Mouse (Mus musculus) forebrain, postnatal 0 days (tissue): Measurements from ENCODE around the gene Rap1gap. TPM values are rescaled to one million over a fixed set of nuclear protein-coding genes. Genes with fewer than 3 reads are reported as not detected.

ENCODE experiments used
- ATAC-seq: fragments of 200-750 bp; cut with Nextera tagmentation; 2 replicates; pipeline ENCODE4 v1.8.0; 2017; ENCODE audit warnings: mild to moderate bottlenecking, moderate library complexity
- DNase-seq: peaks from one replicate; pipeline ENCODE4 v3.0.0-alpha.2; 2015
- H3K27ac ChIP-seq: fragments of 300-500 bp; sonication (generic); 2 replicates; pipeline ENCODE4 v1.5.1; 2014; ENCODE audit warnings: low read depth, mild to moderate bottlenecking, antibody characterized with exemption, low read length, moderate library complexity, mixed read lengths
- H3K27me3 ChIP-seq: fragments of 300-500 bp; sonication (generic); 2 replicates; pipeline ENCODE4 v1.6.1; 2014; ENCODE audit warnings: mild to moderate bottlenecking, low read length, mixed read lengths; ENCODE audit not compliant: insufficient read depth
- H3K36me3 ChIP-seq: fragments of 300-500 bp; sonication (generic); 2 replicates; pipeline ENCODE4 v1.6.1; 2014; ENCODE audit warnings: mild to moderate bottlenecking, moderate library complexity; ENCODE audit not compliant: insufficient read depth
- H3K4me1 ChIP-seq: fragments of 300-500 bp; sonication (generic); 2 replicates; pipeline ENCODE4 v1.6.1; 2014; ENCODE audit warnings: antibody characterized with exemption; ENCODE audit not compliant: insufficient read depth
- H3K4me2 ChIP-seq: fragments of 300-500 bp; sonication (generic); 2 replicates; pipeline ENCODE4 v1.6.1; 2014; ENCODE audit warnings: low read depth, mild to moderate bottlenecking, moderate library complexity
- H3K4me3 ChIP-seq: fragments of 300-500 bp; sonication (generic); 2 replicates; pipeline ENCODE4 v1.5.1; 2014; ENCODE audit warnings: low read depth, low read length, mixed read lengths
- H3K9ac ChIP-seq: fragments of 300-500 bp; sonication (generic); 2 replicates; pipeline ENCODE4 v1.6.1; 2014; ENCODE audit warnings: mild to moderate bottlenecking
- H3K9me3 ChIP-seq: fragments of 300-500 bp; sonication (generic); 2 replicates; pipeline ENCODE4 v1.6.1; 2016; ENCODE audit warnings: low read length
- CTCF ChIP-seq: sonication (generic); IDR thresholded peaks from 2 replicates; pipeline ENCODE4 v1.5.1; 2016; ENCODE audit warnings: antibody characterized with exemption, control low read depth, low read depth
- WGBS: fragments of 180-500 bp; shearing (Covaris S2); extraction: QIAGEN DNeasy Blood & Tissue Kit; methylation state at CpG from one replicate; pipeline ENCODE4 v1.1.7; 2014; 5-methylcytosine and 5-hydroxymethylcytosine counted together
- polyA plus RNA-seq: library from polyadenylated mRNA; unstranded; fragments of >200 nt; fragmentation: Nextera tagmentation; extraction: Ambion mirVana; gene quantifications from 2 replicates; pipeline ENCODE4 v1.2.1, GENCODE M21; 2015
- total RNA-seq: library from RNA; depleted of rRNA; stranded (reverse); fragments of >200 nt; gene quantifications from 2 replicates; pipeline ENCODE4 v1.2.3, GENCODE M21; 2014

Gene Rap1gap
- total and polyA plus RNA-seq, 2 experiments from 2014 or later, result 74.3 to 113 TPM

DNA sequence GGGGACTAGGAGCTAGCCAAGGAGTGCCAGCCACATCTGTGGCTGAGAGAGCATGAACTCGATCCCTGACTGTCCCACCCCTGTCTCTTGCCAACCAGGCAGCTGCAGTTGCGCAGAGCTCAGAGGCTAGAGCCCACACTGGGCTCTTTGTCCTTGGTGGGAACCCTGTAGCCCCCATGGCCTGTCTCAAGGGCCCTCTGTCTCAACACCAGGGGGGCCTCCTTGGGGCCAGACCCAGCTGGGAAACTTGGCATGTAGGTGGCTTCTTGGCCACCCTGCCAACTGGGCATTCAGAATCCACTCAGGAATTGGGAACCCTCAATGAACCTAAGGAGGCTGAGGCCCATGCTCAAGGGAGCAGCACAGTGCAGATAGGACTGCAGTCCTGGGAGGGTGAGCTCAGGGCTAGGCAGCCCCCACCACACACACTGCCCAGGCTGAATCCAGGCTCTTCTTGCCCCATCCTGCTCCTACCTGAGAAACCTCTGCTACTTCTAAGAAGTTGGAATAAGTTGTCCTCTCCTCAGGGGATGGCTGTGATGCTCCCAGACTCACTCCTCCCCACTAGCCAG lies 15.5 kb downstream of the Rap1gap start:
- no peak for TF ChIP-seq CTCF
- peaks cover 13% of the 10 kb centered on the region; the same call in 1 of the 2 replicates for H3K4me1 ChIP-seq
- H3K27me3 ChIP-seq, result no peaks in the 10 kb centered on the region
- ATAC-seq (peak; percentile 63), DNase-seq (peak; percentile 63)
- no peak overlapping the region for H3K9ac ChIP-seq
- no peak overlapping the region for H3K4me3 ChIP-seq
- H3K36me3 ChIP-seq, result no peaks in the 10 kb centered on the region
- WGBS, result 42% methylated on average over 2 of the region's 2 CpGs
- no peak overlapping the region for H3K4me2 ChIP-seq
- no peaks in the 10 kb centered on the region for H3K9me3 ChIP-seq
- peak overlapping the region; percentile 69 for H3K27ac ChIP-seq

DNA sequence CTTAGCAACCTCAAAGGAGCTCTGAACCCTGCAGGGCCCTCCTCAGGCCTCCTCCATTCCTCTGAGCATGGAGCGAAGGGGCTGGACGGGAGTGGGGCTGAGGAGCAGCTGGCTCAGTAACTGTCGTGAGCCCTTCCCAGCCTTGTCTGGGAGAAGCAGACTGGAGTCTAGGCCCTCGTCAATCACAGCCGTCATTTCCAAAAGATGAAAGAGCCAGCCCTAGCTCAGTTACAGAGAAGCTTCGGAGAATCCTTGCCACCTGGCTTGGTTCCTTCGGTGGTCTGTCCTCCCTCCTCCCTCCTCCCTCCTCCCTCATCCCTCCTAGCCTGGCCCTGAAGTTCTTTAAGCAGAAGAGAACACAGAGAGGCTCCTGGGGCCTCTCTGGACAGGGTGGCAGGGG lies 16.2 kb downstream of the Rap1gap start:
- no peaks in the 10 kb centered on the region for H3K9me3 ChIP-seq
- H3K4me2 ChIP-seq, result no peak overlapping the region
- WGBS, result 18% methylated on average over 7 of the region's 7 CpGs
- H3K9ac ChIP-seq, result peak overlapping the region; percentile 53; the same call in 1 of the 2 replicates
- ATAC-seq, result peak; percentile 32
- H3K36me3 ChIP-seq, result no peaks in the 10 kb centered on the region
- no peaks in the 10 kb centered on the region for H3K27me3 ChIP-seq
- peak; percentile 50 for DNase-seq
- peaks cover 13% of the 10 kb centered on the region; the same call in 1 of the 2 replicates for H3K4me1 ChIP-seq
- peak overlapping the region; percentile 69 for H3K27ac ChIP-seq
- H3K4me3 ChIP-seq, result no peak overlapping the region
- no peak for TF ChIP-seq CTCF

DNA sequence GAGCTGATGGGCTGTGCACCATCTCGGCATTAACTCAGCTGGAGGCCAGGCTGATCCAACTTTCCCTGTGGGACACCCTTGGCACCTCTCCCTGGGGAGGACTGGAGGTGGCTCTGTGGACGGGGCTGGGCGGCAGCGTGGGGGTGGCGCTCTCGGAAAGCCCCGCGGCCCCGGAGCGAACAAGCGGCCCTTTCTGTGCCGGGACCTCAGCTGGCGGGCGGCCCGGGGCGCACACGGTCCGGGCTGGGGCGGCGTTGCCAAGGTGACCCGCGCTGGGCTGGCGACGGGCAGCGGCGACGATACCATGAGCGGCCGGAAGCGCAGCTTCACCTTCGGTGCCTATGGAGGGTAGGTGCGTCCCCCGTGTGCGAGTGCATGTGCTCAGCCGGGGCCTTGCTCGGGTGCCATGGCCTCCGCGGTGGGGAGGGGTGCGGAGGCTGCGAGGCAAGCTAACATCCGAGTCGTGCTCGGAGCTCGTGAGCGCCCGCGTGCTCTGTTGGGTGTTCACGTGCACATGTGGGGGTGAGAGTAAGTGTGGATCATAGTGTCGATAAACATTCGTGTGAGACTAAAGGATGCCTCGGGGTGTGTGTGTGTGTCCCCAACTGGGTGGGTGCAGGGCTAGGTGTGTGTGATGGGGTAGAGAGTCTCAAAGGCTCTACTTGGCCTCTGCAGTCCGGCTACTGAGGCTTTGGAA lies 17.0 kb downstream of the Rap1gap start:
- H3K9me3 ChIP-seq, result no peaks in the 10 kb centered on the region
- H3K9ac ChIP-seq, result peak overlapping the region; percentile 53
- peak; percentile 78 for DNase-seq
- peaks cover 13% of the 10 kb centered on the region; the same call in 1 of the 2 replicates for H3K4me1 ChIP-seq
- H3K4me3 ChIP-seq, result peak overlapping the region; percentile 32
- peak overlapping the region; percentile 85 for H3K4me2 ChIP-seq
- peak; percentile 30; the same call in 1 of the 2 replicates for TF ChIP-seq CTCF
- 7% methylated on average over 52 of the region's 52 CpGs for WGBS
- H3K36me3 ChIP-seq, result no peaks in the 10 kb centered on the region
- H3K27ac ChIP-seq, result peak overlapping the region; percentile 69
- no peaks in the 10 kb centered on the region for H3K27me3 ChIP-seq
- peak; percentile 66 for ATAC-seq

DNA sequence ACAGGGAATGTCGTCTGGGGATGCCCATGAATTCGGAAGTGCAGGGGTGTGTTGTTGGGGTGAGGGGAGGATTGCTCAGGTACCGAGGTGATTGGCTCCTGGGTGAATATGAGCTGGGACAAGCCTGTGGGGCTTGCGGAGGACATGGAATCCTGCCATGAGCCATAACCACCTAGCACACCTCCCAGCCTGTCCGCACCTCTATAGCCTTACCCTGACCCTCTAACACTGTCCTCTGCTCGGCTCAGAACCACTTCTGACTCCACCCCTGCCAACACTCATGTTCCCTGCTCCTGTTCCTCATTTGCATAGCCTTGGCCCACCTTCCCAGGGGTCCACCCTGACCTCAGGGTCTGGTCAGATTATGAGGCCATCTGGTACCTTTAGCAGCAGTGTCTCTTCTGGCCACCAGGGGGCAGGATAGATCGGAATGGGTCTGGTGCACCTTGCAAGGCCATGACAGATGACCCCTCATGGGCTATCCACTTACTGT lies 18.5 kb downstream of the Rap1gap start:
- peak; percentile 87 for TF ChIP-seq CTCF
- H3K9ac ChIP-seq, result no peak overlapping the region
- no peak overlapping the region for H3K4me3 ChIP-seq
- H3K27ac ChIP-seq, result no peak overlapping the region
- no peaks in the 10 kb centered on the region for H3K27me3 ChIP-seq
- H3K9me3 ChIP-seq, result no peaks in the 10 kb centered on the region
- peaks cover 13% of the 10 kb centered on the region; the same call in 1 of the 2 replicates for H3K4me1 ChIP-seq
- DNase-seq (no peak), ATAC-seq (no peak)
- H3K4me2 ChIP-seq, result no peak overlapping the region
- WGBS, result 44% methylated on average over 7 of the region's 7 CpGs
- H3K36me3 ChIP-seq, result no peaks in the 10 kb centered on the region

DNA sequence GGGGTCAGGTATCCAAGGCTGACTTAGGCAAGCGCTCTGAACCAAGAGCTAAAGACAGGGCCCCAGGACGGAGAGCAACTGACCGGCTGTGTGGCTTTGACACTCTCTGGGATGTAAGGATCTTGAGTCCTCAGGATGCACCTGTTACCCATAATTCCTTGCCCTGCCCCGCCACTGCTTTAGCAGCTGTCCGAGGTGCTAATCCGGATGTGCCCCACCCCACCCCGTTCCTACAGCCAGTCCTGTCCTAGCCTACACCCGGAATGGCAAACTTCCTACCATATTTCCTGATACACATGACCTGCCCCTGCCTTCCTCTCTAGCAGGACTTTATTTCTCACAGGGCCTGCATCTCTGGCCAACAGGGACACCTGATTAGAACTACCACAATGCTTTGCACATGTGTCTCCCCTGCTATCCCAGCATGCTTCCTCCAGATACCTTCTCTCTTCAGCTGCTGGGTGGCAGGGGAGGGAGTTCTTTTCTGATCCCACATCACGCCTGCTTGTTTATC lies 20.4 kb downstream of the Rap1gap start:
- 44% methylated on average over 9 of the region's 9 CpGs for WGBS
- no peaks in the 10 kb centered on the region for H3K27me3 ChIP-seq

DNA sequence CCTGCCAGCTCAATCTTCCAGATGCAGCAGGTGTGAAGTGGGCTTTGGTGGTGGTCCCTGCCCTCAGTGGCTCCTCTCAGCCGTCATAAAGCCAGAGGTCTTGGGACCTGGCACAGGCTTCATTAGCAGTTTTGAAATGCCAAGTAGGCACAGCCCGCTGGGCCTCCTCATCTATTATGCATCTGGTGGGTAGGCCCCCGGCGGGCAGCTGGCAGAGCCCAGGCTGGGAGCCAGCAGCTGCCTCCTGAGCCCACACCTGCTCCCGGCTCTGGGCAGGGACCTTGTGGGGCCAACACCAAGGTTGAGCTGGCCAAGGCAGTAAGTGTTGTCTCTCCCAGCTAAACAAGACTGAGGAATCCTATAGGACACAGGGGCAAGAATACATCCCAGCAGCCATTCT lies 21.8 kb downstream of the Rap1gap start:
- no peak overlapping the region for H3K4me2 ChIP-seq

More for the DNA sequence above, 20.4 kb downstream of the Rap1gap start:
- H3K27ac ChIP-seq, result no peak overlapping the region
- no peaks in the 10 kb centered on the region for H3K9me3 ChIP-seq
- no peak overlapping the region for H3K4me3 ChIP-seq
- no peak overlapping the region for H3K9ac ChIP-seq
- H3K36me3 ChIP-seq, result no peaks in the 10 kb centered on the region
- no peak overlapping the region for H3K4me2 ChIP-seq
- DNase-seq (no peak), ATAC-seq (no peak)
- H3K4me1 ChIP-seq, result peaks cover 13% of the 10 kb centered on the region; the same call in 1 of the 2 replicates
- no peak for TF ChIP-seq CTCF

More for the DNA sequence above, 21.8 kb downstream of the Rap1gap start:
- Histone ChIP-seq H3K9me3 (no peaks in the 10 kb centered on the region), H3K9ac (no peak overlapping the region), H3K27me3 (no peaks in the 10 kb centered on the region), H3K27ac (no peak overlapping the region), H3K4me3 (no peak overlapping the region), H3K36me3 (no peaks in the 10 kb centered on the region), H3K4me1 (peaks cover 6% of the 10 kb centered on the region; the same call in 1 of the 2 replicates)
- WGBS, result 19% methylated on average over 5 of the region's 5 CpGs
- DNase-seq, result no peak
- TF ChIP-seq CTCF, result no peak
- no peak for ATAC-seq
